Mouse (Mus musculus): ENCODE data around the gene Kif15. TPM values are rescaled to one million over a fixed set of nuclear protein-coding genes. Genes with fewer than 3 reads are reported as not detected.

The Kif15 gene
- polyA plus RNA-seq, 1 experiment from 2014 or later = 114 TPM

DNA sequence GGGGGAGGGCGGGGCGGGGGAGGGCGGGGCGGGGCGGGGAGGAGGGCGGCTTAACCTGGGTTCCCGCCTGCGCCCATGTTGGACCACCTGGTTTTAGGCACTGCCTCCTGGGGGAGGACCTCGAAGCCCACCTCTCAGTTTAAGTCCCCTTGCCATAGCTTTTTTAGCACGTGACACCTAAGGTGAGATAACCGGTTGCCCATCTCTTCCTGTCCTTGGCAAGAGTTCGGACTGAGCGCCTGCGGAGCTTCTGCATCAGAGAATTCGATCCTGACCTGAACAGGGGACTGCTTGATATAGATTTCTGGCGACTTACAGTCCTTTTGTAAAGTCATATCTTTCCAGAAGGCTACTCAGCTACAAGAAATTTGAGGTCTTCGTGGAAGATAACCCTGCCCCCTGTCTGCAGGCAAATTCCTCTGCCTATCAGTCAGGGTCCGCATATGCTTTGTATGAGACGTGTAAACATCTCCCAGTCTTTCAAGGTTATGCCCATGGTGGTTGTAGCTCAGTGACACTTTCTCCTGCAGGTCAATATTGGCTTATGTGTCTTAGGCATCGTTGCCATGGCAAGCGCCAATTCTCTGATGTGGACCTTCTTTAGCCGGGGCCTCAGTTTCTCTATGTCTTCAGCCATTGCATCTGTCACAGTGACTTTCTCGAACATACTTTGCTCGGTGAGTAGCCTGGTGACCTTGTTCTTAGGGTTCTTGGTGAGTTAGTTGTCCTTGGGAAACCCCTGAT is 71.0 kb downstream of the Kif15 start:
- Histone ChIP-seq H3K27me3 (ENCODE audit: poor library complexity, severe bottlenecking) (peaks cover 6% of the 10 kb centered on the region; the same call in 1 of the 2 replicates), H3K27ac (peak overlapping the region; percentile 97), H3K4me1 (peaks cover 25% of the 10 kb centered on the region), H3K4me3 (peak overlapping the region; percentile 80), H3K36me3 (replicated peaks) (peaks cover 25% of the 10 kb centered on the region), H3K9me3 (no peaks in the 10 kb centered on the region)
- 49% methylated on average over 16 of the region's 24 CpGs for WGBS
- DNase-seq (ENCODE audit: extremely low spot score, low spot score) = no peak

- Histone ChIP-seq H3K36me3 (replicated peaks) (peaks cover 2% of the 10 kb centered on the region; the same call in 1 of the 2 replicates), H3K4me1 (peaks cover 21% of the 10 kb centered on the region), H3K27ac (no peak overlapping the region), H3K4me3 (no peak overlapping the region), H3K9me3 (no peaks in the 10 kb centered on the region), H3K27me3 (ENCODE audit: poor library complexity, severe bottlenecking) (peaks cover 6% of the 10 kb centered on the region; the same call in 1 of the 2 replicates)
- DNase-seq (ENCODE audit: extremely low spot score, low spot score) = no peak
- WGBS = 89% methylated on average over 2 of the region's 2 CpGs
Measured at GRCm38 (mm10) chr9:123024201-123024600, 73.4 kb downstream of the Kif15 start.

DNA sequence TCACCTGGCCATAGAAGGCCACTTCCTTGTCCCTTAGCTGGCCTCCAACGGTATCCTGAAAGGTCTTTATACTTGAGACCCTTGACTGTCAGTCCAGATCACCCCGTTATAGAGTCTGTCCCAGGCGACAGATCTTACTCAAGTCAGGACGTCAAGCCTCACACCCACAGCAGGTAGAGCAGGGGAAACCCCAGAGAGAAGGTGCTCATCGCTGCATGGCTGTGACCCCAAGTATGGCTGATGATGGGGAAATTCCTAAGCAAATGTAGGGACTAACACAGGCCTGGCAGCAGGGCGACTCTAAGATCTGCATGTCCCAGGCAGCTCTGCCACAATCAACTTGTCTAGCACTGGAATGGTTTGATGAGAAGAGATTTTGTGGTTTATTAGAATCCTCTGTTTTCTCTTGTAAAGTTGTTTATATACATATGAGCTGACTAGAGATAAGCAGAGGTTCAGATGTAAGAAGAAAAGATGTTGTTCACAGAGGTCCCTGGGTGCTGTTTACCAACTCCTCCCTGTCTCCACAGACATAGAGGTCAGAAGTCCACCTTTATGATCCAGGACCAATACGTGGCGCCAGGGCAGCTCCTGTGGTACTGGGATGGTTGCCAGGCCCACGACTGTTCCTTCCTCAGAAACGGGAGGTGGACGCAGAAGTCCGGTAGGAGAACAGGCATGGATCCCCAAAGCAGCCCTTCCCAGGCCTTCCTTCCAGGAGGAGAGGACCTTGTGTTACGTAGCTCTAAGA is 80.8 kb downstream of the Kif15 start:
- Histone ChIP-seq H3K36me3 (replicated peaks) (no peaks in the 10 kb centered on the region), H3K27ac (no peak overlapping the region), H3K4me1 (peaks cover 8% of the 10 kb centered on the region; the same call in 1 of the 2 replicates), H3K4me3 (no peak overlapping the region), H3K27me3 (ENCODE audit: poor library complexity, severe bottlenecking) (no peaks in the 10 kb centered on the region), H3K9me3 (no peaks in the 10 kb centered on the region)
- 88% methylated on average over 13 of the region's 13 CpGs for WGBS
- DNase-seq (ENCODE audit: extremely low spot score, low spot score) = no peak

GRCm38 (mm10) chr9:123034426-123034825 is 83.6 kb downstream of the Kif15 start, which contains the start of gene Tgm4:
TSS of gene Tgm4 (plus strand) at chr9:123034726.
- 88% methylated on average over 4 of the region's 4 CpGs for WGBS
- Histone ChIP-seq H3K9me3 (no peaks in the 10 kb centered on the region), H3K27ac (no peak within 1 kb of the TSS), H3K36me3 (replicated peaks) (no peaks in the 10 kb centered on the region), H3K27me3 (ENCODE audit: poor library complexity, severe bottlenecking) (no peaks in the 10 kb centered on the region), H3K4me1 (peaks cover 8% of the 10 kb centered on the region; the same call in 1 of the 2 replicates), H3K4me3 (no peak within 1 kb of the TSS)
- no peak for DNase-seq (ENCODE audit: extremely low spot score, low spot score)

DNA sequence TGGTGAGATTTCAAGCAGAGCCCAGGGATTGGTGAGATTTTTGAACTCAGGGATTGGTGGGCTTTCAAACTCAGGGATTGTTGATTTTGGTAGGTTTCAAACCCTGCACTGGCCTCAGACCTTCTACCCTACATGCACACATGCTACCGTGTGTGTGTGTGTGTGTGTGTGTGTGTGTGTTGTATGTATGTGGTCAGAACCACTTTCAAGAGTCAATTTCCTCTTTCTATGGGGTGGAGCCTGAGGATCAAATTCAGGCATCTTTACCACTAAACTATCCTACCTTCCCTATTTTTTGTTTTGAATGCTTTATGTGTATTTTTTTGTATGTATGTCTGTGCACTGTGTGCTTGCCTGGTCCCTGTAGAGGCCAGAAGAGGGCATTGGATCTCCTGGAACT is 96.8 kb downstream of the Kif15 start:
- no peaks in the 10 kb centered on the region for H3K4me1 ChIP-seq
- H3K27me3 ChIP-seq (ENCODE audit: poor library complexity, severe bottlenecking) = no peaks in the 10 kb centered on the region
- no peak overlapping the region for H3K4me3 ChIP-seq
- DNase-seq (ENCODE audit: extremely low spot score, low spot score) = no peak
- H3K27ac ChIP-seq = no peak overlapping the region
- WGBS = 88% methylated on average over 1 of the region's 1 CpGs
- no peaks in the 10 kb centered on the region for H3K36me3 ChIP-seq (replicated peaks)
- no peaks in the 10 kb centered on the region for H3K9me3 ChIP-seq

DNA sequence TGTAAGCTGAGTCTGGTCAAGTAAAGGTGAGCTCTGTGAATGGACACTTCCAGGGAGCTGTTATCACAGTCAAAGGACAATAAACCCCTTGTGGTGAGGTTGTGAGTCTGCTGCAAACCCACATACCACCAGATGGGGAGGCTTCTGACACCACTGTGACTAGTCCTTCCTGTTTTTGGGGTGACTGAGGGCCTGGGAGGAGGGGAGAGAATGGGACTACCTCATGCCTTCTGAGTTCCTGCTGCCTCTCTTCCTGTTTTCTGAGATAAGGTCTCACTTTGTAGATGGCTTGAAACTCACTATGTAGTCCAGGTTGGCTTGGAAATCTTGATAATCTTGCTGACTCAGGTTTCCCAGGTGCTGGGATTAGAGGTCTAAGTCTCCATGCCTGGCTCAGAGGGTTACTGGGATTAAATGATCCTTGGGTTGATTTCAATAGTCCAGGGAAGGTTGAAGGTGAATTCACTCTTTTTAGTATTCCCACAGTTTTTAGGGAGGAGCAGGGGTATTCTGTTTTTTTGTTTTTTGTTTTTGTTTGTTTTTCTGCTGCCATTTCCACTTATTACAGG is 108.0 kb downstream of the Kif15 start:
- no peaks in the 10 kb centered on the region for H3K4me1 ChIP-seq
- H3K36me3 ChIP-seq (replicated peaks) = no peaks in the 10 kb centered on the region
- DNase-seq (ENCODE audit: extremely low spot score, low spot score) = no peak
- H3K9me3 ChIP-seq = no peaks in the 10 kb centered on the region
- no peak overlapping the region for H3K4me3 ChIP-seq
- no peak overlapping the region for H3K27ac ChIP-seq
- H3K27me3 ChIP-seq (ENCODE audit: poor library complexity, severe bottlenecking) = no peaks in the 10 kb centered on the region

DNA sequence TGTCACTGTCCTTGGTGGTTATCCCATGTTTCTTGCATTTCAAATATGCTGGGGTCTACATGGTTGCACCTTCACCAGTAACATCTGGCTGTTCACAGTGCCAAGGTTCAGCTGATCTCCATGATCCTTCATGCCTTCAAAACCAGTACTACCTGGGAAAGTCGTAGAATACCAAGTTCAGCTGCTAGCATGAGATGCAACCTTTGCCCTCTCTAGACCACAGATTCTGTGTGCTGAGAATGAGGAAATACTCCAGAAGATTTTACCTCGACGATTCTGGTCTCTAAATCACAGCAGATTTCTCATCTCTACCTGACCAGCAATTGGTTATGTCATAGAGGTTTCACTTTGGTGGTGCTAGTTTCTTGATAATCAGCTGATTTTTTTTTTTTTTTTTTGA is 109.3 kb downstream of the Kif15 start:
- no peak for DNase-seq (ENCODE audit: extremely low spot score, low spot score)
- Histone ChIP-seq H3K9me3 (no peaks in the 10 kb centered on the region), H3K36me3 (replicated peaks) (no peaks in the 10 kb centered on the region), H3K27ac (no peak overlapping the region), H3K27me3 (ENCODE audit: poor library complexity, severe bottlenecking) (no peaks in the 10 kb centered on the region), H3K4me3 (no peak overlapping the region), H3K4me1 (no peaks in the 10 kb centered on the region)
- 94% methylated on average over 3 of the region's 3 CpGs for WGBS

Other genes with a start within 250 kb of the Kif15 start
- not detected in 2 replicates for gene Topaz1, start 203.7 kb upstream of the Kif15 start, polyA plus RNA-seq (2016; fragmentation: Nextera tagmentation; extraction: Ambion mirVana)
- gene Tcaim, start 145.5 kb upstream of the Kif15 start, polyA plus RNA-seq (2016; fragmentation: Nextera tagmentation; extraction: Ambion mirVana) = 4.6 and 6.1 TPM in 2 replicates
- gene Gm35549, start 107.0 kb upstream of the Kif15 start, polyA plus RNA-seq (2016; fragmentation: Nextera tagmentation; extraction: Ambion mirVana) = 0.28 and 0.33 TPM in 2 replicates
- gene Zfp445, start 85.0 kb upstream of the Kif15 start, polyA plus RNA-seq (2016; fragmentation: Nextera tagmentation; extraction: Ambion mirVana) = 82.3 and 83.3 TPM in 2 replicates
- gene Zkscan7, start 65.4 kb upstream of the Kif15 start, polyA plus RNA-seq (2016; fragmentation: Nextera tagmentation; extraction: Ambion mirVana) = 4.7 and 4.9 TPM in 2 replicates
- 30.9 and 31.6 TPM in 2 replicates for gene Zfp105, start 28.0 kb upstream of the Kif15 start, polyA plus RNA-seq (2016; fragmentation: Nextera tagmentation; extraction: Ambion mirVana)
- gene 1110059G10Rik, start within 50 bp of the Kif15 start, polyA plus RNA-seq (2016; fragmentation: Nextera tagmentation; extraction: Ambion mirVana) = 19.5 and 19.9 TPM in 2 replicates
- gene Tmem42, start 70.3 kb downstream of the Kif15 start, polyA plus RNA-seq (2016; fragmentation: Nextera tagmentation; extraction: Ambion mirVana) = 15.4 and 17.8 TPM in 2 replicates
- 0.36 and 0.43 TPM in 2 replicates for gene Tgm4, start 83.7 kb downstream of the Kif15 start, polyA plus RNA-seq (2016; fragmentation: Nextera tagmentation; extraction: Ambion mirVana)
- 83.6 and 85.8 TPM in 2 replicates for gene Zdhhc3, start 162.2 kb downstream of the Kif15 start, polyA plus RNA-seq (2016; fragmentation: Nextera tagmentation; extraction: Ambion mirVana)
- gene Exosc7, start 162.2 kb downstream of the Kif15 start, polyA plus RNA-seq (2016; fragmentation: Nextera tagmentation; extraction: Ambion mirVana) = 166 and 168 TPM in 2 replicates
- 0.32 TPM in 1 of 2 replicates, not detected in the other for gene Clec3b, start 199.9 kb downstream of the Kif15 start, polyA plus RNA-seq (2016; fragmentation: Nextera tagmentation; extraction: Ambion mirVana)

Measured in forebrain, embryonic 10.5 days (tissue).